Mouse (Mus musculus) testis, adult 2 months (tissue): ENCODE measurements at regions not wholly inside any gene's neighbourhood (a gene's known extent, or its start where the extent isn't known, plus 50 kb on each side); places are given as distances from the start of the nearest gene placed in this dataset.

ENCODE experiments used
- H3K27ac ChIP-seq: fragments of 200-500 bp; 2 replicates; pipeline ENCODE4 v1.5.1; 2012; ENCODE audit warnings: low read depth, low read length; ENCODE audit not compliant: control insufficient read depth, insufficient read depth
- H3K27me3 ChIP-seq: fragments of 200-500 bp; 2 replicates; pipeline ENCODE4 v1.6.1; 2012; ENCODE audit warnings: mild to moderate bottlenecking, low read length, moderate library complexity; ENCODE audit not compliant: control insufficient read depth, insufficient read depth
- H3K36me3 ChIP-seq: fragments of 200-500 bp; 2 replicates; pipeline ENCODE4 v1.6.1; 2012; ENCODE audit warnings: mild to moderate bottlenecking, low read length; ENCODE audit not compliant: control insufficient read depth, insufficient read depth
- H3K4me1 ChIP-seq: fragments of 200-500 bp; 2 replicates; pipeline ENCODE4 v1.6.1; 2012; ENCODE audit warnings: low read length; ENCODE audit not compliant: control insufficient read depth, insufficient read depth
- H3K4me3 ChIP-seq: fragments of 200-500 bp; 2 replicates; pipeline ENCODE4 v1.5.1; 2012; ENCODE audit warnings: low read depth, mild to moderate bottlenecking, low read length, moderate library complexity, mixed read lengths; ENCODE audit not compliant: control insufficient read depth
- CTCF ChIP-seq: fragments of 200-500 bp; IDR thresholded peaks from 2 replicates; pipeline ENCODE4 v1.5.1; 2012; ENCODE audit warnings: low read depth, mild to moderate bottlenecking, inconsistent platforms, low read length, moderate library complexity; ENCODE audit not compliant: control insufficient read depth, insufficient read depth, insufficient replicate concordance
- POLR2A ChIP-seq: fragments of 200-500 bp; IDR thresholded peaks from 2 replicates; pipeline ENCODE4 v1.6.1; 2012; ENCODE audit warnings: low read depth, mild to moderate bottlenecking, inconsistent platforms, low read length, moderate library complexity; ENCODE audit not compliant: control insufficient read depth

DNA sequence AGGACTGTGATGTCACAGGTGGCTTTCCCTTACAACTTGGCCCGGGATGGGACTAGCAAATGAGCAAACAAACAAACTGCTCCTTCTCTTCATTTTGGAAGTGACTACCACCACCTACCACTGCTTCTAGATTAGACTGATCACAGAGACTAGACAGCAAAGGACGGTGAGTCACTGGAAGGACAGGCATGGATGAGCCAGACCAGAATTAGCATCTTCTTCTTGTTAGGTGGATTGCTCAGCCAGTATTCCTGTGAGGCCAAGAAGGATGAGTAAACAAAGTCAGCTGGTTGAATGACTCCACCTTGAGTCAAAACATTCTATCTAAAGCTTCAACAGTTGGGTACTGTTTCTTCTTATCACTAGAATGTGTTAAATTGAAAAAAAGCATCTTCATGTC is 385.1 kb upstream of the Mon1b start:
- TF ChIP-seq POLR2A (no peak), CTCF (no peak)
- H3K36me3 ChIP-seq: no peaks in the 10 kb centered on the region
- H3K27me3 ChIP-seq: no peaks in the 10 kb centered on the region
- no peak overlapping the region for H3K4me3 ChIP-seq
- no peak overlapping the region for H3K27ac ChIP-seq
- H3K4me1 ChIP-seq: no peaks in the 10 kb centered on the region

DNA sequence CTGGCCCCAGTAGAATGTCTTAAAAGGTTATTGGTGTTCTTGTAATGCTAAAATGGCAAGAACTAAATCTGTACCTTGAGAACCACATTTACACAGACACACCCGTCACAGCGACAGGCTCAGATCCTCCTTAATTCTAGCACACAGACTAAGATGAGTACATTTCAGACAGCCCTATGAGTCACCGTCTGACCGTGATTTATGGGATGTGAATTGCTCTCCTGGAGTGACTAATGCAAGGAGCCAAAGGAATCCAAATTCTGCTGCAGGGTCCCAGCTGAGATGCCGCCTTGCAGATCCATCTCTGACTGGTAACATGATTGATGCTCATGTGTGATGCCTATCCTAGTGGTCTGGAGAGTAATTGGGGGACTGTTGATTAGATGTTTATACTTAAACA is 381.3 kb upstream of the Mon1b start:
- no peaks in the 10 kb centered on the region for H3K4me1 ChIP-seq
- TF ChIP-seq POLR2A (no peak), CTCF (no peak)

DNA sequence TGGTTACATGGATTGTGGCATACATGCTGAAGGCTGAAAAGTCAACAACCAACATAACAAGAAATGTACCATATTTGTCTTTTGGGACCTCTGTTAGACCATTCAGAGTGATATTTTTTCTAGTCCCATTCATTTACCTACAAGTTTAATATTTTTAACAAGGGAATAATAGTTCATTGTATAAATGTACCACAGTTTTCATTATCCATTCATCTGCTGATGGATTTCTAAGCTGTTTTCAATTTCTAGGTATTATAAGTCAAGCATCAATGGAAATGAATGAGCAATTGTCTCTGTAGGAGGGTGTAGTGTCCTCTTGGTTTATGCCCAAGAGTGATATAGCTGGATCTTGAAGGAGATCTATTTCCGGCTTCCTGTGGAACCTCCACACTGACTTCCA is 375.9 kb upstream of the Mon1b start:
- no peak overlapping the region for H3K4me3 ChIP-seq
- no peak overlapping the region for H3K27ac ChIP-seq
- no peak for TF ChIP-seq POLR2A
- TF ChIP-seq CTCF: no peak
- no peaks in the 10 kb centered on the region for H3K4me1 ChIP-seq
- no peaks in the 10 kb centered on the region for H3K27me3 ChIP-seq
- H3K36me3 ChIP-seq: no peaks in the 10 kb centered on the region

More for the DNA sequence above, 381.3 kb upstream of the Mon1b start:
- Histone ChIP-seq H3K36me3 (no peaks in the 10 kb centered on the region), H3K27me3 (no peaks in the 10 kb centered on the region), H3K27ac (no peak overlapping the region), H3K4me3 (no peak overlapping the region)

DNA sequence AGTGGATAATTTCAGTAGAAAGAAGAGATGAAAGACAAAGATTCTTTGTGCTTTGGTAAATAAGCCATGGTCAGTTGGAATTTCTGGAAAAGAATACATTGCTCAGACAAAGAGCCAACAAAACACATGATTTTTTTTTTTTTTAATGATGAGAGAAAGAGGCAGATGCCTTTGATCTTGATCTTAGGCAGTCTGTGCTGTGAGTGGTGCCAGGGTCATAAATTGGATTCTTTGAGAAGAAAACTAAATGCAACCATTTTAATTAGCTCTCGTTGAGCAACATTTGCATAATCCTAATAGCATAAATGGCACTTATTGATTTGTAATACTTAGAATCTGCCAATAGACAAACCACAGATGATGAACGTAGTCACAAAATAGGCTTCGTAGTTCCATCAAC is 372.1 kb upstream of the Mon1b start:
- no peaks in the 10 kb centered on the region for H3K27me3 ChIP-seq
- no peaks in the 10 kb centered on the region for H3K36me3 ChIP-seq
- no peak for TF ChIP-seq POLR2A
- no peak for TF ChIP-seq CTCF
- H3K4me3 ChIP-seq: no peak overlapping the region
- no peak overlapping the region for H3K27ac ChIP-seq
- no peaks in the 10 kb centered on the region for H3K4me1 ChIP-seq

DNA sequence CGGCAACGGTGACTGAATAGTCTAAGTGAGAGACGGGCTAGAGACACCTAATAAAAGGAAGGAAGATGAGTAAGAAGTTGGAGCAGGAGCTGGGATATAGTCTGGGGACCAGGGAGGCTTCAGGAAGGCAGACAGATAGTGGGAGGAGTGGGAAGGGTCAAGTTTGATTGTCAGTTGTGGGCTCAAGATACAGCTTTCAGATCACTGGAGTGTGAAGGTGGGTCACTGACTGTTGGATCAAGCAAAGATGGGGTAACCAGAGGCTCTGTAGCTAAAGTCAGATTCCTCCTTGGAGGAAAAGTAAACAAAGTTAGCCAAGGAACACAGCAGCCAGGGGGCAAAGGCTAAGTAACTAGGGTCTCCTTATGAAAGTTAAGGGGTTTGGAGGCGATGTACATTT is 364.1 kb upstream of the Mon1b start:
- no peak for TF ChIP-seq POLR2A
- TF ChIP-seq CTCF: no peak
- Histone ChIP-seq H3K27me3 (no peaks in the 10 kb centered on the region), H3K36me3 (no peaks in the 10 kb centered on the region), H3K4me1 (no peaks in the 10 kb centered on the region), H3K4me3 (no peak overlapping the region), H3K27ac (no peak overlapping the region)

DNA sequence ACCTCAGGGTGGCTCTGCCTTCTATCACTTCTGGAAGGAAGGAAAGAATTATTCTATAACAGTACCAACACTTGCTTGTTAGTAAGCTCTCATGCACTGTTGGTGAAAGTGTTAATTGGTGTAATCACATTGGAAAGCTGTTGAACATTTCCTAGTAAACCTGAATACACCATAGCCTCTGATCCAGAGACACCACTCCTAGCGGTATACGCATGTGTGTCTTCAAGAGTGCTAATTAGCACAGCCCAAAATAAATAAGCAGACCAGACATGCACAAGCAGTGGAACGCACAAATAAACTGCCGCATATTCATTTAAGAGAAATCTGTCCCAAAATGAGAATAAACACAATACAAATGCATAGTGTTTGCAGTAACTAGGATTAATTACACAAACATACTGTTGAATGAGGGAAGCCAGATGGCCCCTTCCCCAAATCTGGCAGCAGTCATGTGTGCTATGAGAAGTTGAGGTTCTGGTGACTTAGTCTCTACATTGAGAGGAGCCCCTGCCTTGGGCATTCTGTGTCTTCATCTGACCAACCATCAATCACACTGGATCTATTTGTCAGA is 335.0 kb upstream of the Mon1b start:
- no peaks in the 10 kb centered on the region for H3K36me3 ChIP-seq
- no peaks in the 10 kb centered on the region for H3K4me1 ChIP-seq
- TF ChIP-seq POLR2A (no peak), CTCF (no peak)
- H3K4me3 ChIP-seq: no peak overlapping the region
- H3K27ac ChIP-seq: no peak overlapping the region
- no peaks in the 10 kb centered on the region for H3K27me3 ChIP-seq

DNA sequence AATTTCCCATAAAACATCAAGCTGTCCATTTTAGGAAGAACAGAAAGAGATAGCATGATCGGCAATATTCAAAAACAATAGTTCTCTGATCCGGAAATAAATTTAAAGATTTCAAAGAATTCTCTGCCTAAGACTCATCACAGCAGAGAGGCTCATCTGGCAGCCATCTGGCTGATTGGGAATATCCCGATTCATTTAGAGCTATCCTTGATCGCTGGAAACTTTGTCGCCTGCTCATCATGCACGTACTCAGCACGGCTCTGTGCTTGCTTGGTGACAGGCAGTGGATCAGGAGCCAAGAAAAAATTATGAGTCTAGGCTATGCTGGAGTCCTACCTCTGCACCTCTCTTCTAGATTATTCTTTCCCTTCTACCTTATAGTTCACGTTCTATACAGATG is 332.0 kb upstream of the Mon1b start:
- no peaks in the 10 kb centered on the region for H3K27me3 ChIP-seq
- no peak overlapping the region for H3K27ac ChIP-seq
- H3K4me3 ChIP-seq: no peak overlapping the region
- TF ChIP-seq POLR2A: no peak
- no peak for TF ChIP-seq CTCF
- H3K4me1 ChIP-seq: no peaks in the 10 kb centered on the region
- H3K36me3 ChIP-seq: no peaks in the 10 kb centered on the region

DNA sequence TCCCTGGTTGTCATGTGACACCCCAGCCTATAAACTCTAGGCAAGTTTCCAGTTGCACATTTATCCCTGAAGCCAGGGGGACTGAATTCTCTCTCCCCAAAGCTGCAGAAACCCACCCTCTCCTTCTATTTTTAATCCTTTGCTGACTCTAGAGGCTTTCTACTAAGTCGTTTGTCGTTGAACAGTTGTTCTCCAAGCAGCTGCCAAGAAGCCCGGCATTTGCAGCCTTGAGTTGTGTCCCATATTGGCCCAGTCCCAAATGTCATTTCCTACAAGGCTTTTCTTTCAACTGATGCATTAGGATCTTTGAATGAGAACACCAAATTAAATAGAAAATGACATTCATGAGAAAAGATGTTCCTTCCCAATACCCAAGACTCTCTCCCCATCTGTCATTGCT is 318.2 kb upstream of the Mon1b start:
- Histone ChIP-seq H3K27me3 (no peaks in the 10 kb centered on the region), H3K4me1 (no peaks in the 10 kb centered on the region), H3K27ac (no peak overlapping the region), H3K36me3 (no peaks in the 10 kb centered on the region), H3K4me3 (no peak overlapping the region)
- TF ChIP-seq POLR2A: no peak
- TF ChIP-seq CTCF: no peak
